Mouse (Mus musculus): ENCODE results near the gene Lmf2. TPM values are rescaled to one million over a fixed set of nuclear protein-coding genes. Genes with fewer than 3 reads are reported as not detected.
A peak's percentile ranks its signal among the peaks of the same experiment; 100 is the strongest.

Lmf2 gene
- polyA plus RNA-seq, 1 experiment from 2014 or later = 24.2 TPM

DNA sequence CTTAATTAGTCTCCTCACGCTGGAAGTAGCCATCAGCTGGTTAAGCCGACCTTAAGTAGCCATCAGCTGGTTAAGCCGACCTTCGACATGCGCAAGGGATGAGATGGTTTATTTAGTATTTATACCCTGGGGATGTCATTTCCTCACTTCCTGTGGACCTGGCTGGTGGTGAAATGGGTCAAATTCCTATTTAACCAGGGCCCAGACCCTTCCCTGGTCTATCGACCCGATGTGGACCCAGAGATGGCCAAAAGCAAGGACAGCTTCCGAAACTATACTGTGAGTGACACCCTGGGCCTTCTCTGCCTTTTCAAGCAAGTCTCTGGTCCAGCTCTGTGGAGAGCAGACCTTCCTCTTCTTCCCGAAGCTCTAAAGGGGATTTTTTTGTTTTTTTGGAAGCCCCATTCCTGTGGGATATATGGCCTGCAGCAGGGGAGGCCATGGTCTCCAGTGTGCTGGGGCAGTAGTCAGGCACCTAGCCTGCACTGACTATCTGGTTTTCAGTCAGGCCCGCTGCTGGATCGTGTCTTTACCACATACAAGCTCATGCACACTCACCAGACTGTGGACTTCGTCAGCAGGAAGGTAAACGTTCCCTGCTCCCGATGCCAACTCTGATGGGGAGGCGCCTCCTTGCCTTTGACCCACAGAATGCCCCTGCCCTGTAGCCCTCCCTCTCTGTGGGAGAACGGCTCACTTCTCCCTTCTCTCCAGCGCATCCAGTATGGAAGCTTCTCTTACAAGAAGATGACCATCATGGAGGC is 20.5 kb downstream of the Lmf2 start:
- ATAC-seq (ENCODE audit: low FRiP score) (no peak), DNase-seq (ENCODE audit: low spot score) (no peak)
- Histone ChIP-seq H3K4me2 (replicated peaks) (no peak overlapping the region), H3K4me3 (replicated peaks; ENCODE audit: low read length) (no peak overlapping the region), H3K4me1 (replicated peaks; ENCODE audit: control insufficient read depth, insufficient read depth, low read length) (no peaks in the 10 kb centered on the region), H3K36me3 (replicated peaks; ENCODE audit: control insufficient read depth, insufficient read depth) (no peaks in the 10 kb centered on the region), H3K27me3 (ENCODE audit: control insufficient read depth, insufficient read depth, low read length) (no peaks in the 10 kb centered on the region), H3K9me3 (ENCODE audit: control insufficient read depth, low read length) (no peaks in the 10 kb centered on the region), H3K27ac (no peak overlapping the region), H3K9ac (no peak overlapping the region)
- 83% methylated on average over 17 of the region's 17 CpGs for WGBS

DNA sequence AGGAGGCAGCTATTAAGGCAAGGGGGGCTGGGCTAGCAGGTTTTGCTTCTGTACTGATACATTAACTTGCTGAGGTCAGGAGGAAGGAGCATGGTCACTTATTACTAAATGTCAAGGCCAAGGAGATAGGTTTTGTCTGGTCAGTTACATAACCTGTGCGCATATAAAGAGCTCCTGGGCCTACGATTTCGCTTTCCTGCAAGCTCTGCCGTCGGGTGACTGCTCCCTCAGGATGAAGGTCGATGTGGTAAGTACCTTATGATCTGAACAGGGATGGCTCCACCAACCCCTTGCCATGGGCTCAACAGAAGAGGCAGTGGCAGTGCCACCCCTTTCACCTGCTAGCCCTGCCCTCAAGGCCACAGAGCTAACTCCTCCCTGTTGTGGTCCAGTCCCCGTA is 21.2 kb downstream of the Lmf2 start, which contains the start of gene Miox:
Gene Miox, plus strand, starts transcription at position 128 of the 400 bp plus-strand sequence.
- no peak within 1 kb of the TSS for H3K4me2 ChIP-seq (replicated peaks)
- ATAC-seq (ENCODE audit: low FRiP score) = no peak
- no peak for DNase-seq (ENCODE audit: low spot score)
- no peaks in the 10 kb centered on the region for H3K9me3 ChIP-seq (ENCODE audit: control insufficient read depth, low read length)
- H3K27me3 ChIP-seq (ENCODE audit: control insufficient read depth, insufficient read depth, low read length) = no peaks in the 10 kb centered on the region
- WGBS = 90% methylated on average over 7 of the region's 7 CpGs
- H3K9ac ChIP-seq = no peak within 1 kb of the TSS
- no peak within 1 kb of the TSS for H3K27ac ChIP-seq
- no peak within 1 kb of the TSS for H3K4me3 ChIP-seq (replicated peaks; ENCODE audit: low read length)
- H3K36me3 ChIP-seq (replicated peaks; ENCODE audit: control insufficient read depth, insufficient read depth) = no peaks in the 10 kb centered on the region
- H3K4me1 ChIP-seq (replicated peaks; ENCODE audit: control insufficient read depth, insufficient read depth, low read length) = no peaks in the 10 kb centered on the region

DNA sequence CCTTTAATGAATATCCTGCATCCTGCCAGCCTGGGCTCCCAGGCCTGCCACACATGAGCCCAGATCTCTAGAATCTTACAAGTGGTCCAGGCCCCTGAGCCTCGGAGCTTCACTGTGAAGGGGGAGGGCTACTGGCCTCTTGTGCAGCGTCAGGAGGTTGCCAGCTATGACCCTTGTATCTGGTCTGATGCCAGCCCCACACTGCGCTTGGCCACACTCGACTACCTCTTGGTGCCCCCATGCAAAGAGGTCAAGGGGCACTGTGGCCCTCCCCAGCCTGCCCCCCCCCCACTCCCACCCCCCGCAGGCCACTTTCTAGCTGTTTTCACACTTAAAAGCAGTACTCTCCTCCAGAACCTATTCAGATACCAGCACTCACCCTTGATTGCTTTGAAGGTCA is 29.0 kb downstream of the Lmf2 start:
- H3K9ac ChIP-seq = no peak overlapping the region
- peaks cover 10% of the 10 kb centered on the region for H3K27me3 ChIP-seq (ENCODE audit: control insufficient read depth, insufficient read depth, low read length)
- ATAC-seq (ENCODE audit: low FRiP score) (no peak), DNase-seq (ENCODE audit: low spot score) (no peak)
- no peaks in the 10 kb centered on the region for H3K9me3 ChIP-seq (ENCODE audit: control insufficient read depth, low read length)
- no peak overlapping the region for H3K27ac ChIP-seq
- H3K4me1 ChIP-seq (replicated peaks; ENCODE audit: control insufficient read depth, insufficient read depth, low read length) = no peaks in the 10 kb centered on the region
- WGBS = 65% methylated on average over 5 of the region's 5 CpGs
- H3K36me3 ChIP-seq (replicated peaks; ENCODE audit: control insufficient read depth, insufficient read depth) = no peaks in the 10 kb centered on the region
- H3K4me2 ChIP-seq (replicated peaks) = no peak overlapping the region
- H3K4me3 ChIP-seq (replicated peaks; ENCODE audit: low read length) = no peak overlapping the region

DNA sequence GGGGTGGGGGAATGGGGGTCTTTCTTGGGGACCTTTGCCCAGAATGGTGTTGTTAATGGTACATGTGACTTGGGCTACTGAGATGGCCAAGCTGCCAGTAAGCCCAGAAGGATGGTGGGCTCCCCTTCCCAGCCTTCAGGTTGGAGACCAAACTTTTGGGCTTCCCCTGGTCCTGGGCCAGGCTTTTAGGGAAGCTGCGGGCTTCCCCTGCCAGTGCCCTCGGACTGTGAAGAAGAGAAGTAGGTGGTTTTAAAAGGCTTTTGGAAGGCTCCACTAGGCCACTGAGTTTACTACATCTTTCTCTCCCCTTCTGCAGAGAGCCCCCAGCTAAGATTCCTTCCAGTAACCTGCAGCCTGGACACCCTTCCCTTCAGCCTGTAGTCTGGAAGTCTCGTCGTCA is 31.8 kb downstream of the Lmf2 start:
- Histone ChIP-seq H3K27ac (no peak overlapping the region), H3K4me3 (replicated peaks; ENCODE audit: low read length) (no peak overlapping the region), H3K36me3 (replicated peaks; ENCODE audit: control insufficient read depth, insufficient read depth) (no peaks in the 10 kb centered on the region), H3K27me3 (ENCODE audit: control insufficient read depth, insufficient read depth, low read length) (peaks cover 10% of the 10 kb centered on the region), H3K9ac (no peak overlapping the region), H3K4me1 (replicated peaks; ENCODE audit: control insufficient read depth, insufficient read depth, low read length) (no peaks in the 10 kb centered on the region), H3K4me2 (replicated peaks) (no peak overlapping the region), H3K9me3 (ENCODE audit: control insufficient read depth, low read length) (no peaks in the 10 kb centered on the region)
- WGBS = 83% methylated on average over 4 of the region's 4 CpGs
- DNase-seq (ENCODE audit: low spot score) = no peak
- ATAC-seq (ENCODE audit: low FRiP score) = no peak

DNA sequence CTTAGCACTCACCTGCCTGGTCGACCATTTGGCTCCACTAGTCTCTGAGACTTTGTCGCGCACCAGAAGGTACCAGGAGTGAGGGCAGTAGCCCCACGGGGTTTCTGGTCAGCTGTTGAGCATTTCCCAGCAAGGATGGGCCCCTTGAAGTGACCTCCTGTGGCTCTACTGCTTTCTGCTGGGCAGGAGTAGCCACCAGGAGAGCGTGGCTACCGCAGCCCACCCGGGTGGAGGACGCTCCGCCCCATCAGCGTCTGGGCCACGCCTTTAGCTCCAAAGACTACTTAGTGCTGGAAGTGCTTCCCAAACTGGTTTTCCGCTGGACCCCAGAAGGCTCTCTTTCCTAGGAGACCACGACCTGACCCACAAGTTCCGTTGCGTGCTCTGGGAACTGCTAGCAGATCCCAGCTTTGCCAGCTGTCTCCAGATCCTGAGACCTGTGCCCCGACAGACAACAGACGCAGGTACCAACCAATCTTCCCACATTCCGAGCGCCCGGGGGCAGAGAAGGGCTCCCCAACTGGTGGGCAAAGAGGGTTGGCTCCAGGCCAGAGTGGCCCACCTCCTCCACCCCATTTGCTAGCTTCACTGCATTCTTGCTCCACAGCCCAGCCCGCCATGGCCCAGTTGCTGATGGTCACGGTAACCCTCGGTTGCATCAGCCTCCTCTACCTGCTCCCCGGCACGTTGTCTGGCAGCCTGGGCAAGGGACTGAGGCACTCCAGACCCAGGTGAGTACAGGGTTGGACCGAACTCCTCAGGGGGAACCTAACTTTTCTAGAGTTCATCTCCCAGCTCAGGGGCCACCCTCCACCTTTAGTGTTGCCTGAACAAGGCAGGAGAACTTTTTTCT is 32.6 kb downstream of the Lmf2 start, which contains the start of gene Adm2:
Gene Adm2, plus strand, starts transcription at position 51 of the 853 bp plus-strand sequence.
- DNase-seq (ENCODE audit: low spot score) = no peak
- WGBS = 9% methylated on average over 26 of the region's 26 CpGs
- Histone ChIP-seq H3K27ac (no peak within 1 kb of the TSS), H3K27me3 (ENCODE audit: control insufficient read depth, insufficient read depth, low read length) (peaks cover 10% of the 10 kb centered on the region), H3K4me3 (replicated peaks; ENCODE audit: low read length) (no peak within 1 kb of the TSS), H3K4me2 (replicated peaks) (0 out of 2 replicates have a peak within 1 kb of the TSS, but pooled peaks have one; percentile 19), H3K36me3 (replicated peaks; ENCODE audit: control insufficient read depth, insufficient read depth) (no peaks in the 10 kb centered on the region), H3K9me3 (ENCODE audit: control insufficient read depth, low read length) (no peaks in the 10 kb centered on the region), H3K4me1 (replicated peaks; ENCODE audit: control insufficient read depth, insufficient read depth, low read length) (no peaks in the 10 kb centered on the region), H3K9ac (no peak within 1 kb of the TSS)
- no peak for ATAC-seq (ENCODE audit: low FRiP score)

DNA sequence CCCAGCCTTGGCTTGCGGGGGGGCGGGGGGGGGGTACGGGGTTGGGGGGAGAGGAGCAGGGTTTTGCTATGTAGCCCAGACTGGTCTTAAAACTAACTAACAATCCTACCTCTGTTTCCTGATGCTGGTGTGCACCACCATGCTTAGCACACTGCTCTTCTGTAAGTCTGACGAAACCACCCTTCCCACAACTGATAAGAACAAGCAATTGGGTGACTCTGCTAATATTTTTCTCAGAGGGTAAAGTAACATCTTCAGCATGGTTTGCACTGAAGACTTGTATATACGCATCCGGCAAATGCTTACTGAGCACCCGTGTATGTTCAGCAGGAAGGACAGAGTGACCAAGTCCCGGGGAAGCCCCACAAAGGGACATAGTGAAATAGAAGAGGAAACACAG is 34.2 kb downstream of the Lmf2 start:
- Histone ChIP-seq H3K4me1 (replicated peaks; ENCODE audit: control insufficient read depth, insufficient read depth, low read length) (no peaks in the 10 kb centered on the region), H3K27me3 (ENCODE audit: control insufficient read depth, insufficient read depth, low read length) (peaks cover 10% of the 10 kb centered on the region), H3K36me3 (replicated peaks; ENCODE audit: control insufficient read depth, insufficient read depth) (no peaks in the 10 kb centered on the region), H3K9me3 (ENCODE audit: control insufficient read depth, low read length) (no peaks in the 10 kb centered on the region), H3K27ac (no peak overlapping the region), H3K9ac (no peak overlapping the region), H3K4me3 (replicated peaks; ENCODE audit: low read length) (no peak overlapping the region), H3K4me2 (replicated peaks) (no peak overlapping the region)
- 82% methylated on average over 8 of the region's 8 CpGs for WGBS
- no peak for ATAC-seq (ENCODE audit: low FRiP score)
- DNase-seq (ENCODE audit: low spot score) = no peak

DNA sequence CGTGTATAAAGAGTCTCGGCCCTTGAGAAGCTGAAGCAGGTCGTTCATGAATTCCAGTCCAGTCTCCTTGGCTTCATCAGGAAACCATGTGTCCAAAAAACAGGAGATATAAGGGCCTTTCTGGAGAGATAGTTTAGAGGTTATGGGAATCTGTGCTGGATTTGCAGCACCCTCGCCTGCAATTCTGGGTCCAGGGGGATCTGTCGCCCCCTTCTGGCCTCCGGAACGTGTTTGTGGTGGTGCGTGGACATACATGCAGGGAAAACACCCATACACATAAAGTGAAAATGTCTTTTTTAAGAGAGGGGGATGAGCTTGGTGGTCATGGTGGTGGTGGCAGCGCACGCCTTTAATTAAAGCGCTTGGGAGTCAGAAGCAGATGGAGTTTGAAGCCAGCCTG is 39.3 kb downstream of the Lmf2 start:
- Histone ChIP-seq H3K4me1 (replicated peaks; ENCODE audit: control insufficient read depth, insufficient read depth, low read length) (peaks cover 25% of the 10 kb centered on the region), H3K4me3 (replicated peaks; ENCODE audit: low read length) (no peak overlapping the region), H3K27me3 (ENCODE audit: control insufficient read depth, insufficient read depth, low read length) (no peaks in the 10 kb centered on the region), H3K4me2 (replicated peaks) (no peak overlapping the region), H3K27ac (no peak overlapping the region), H3K9ac (no peak overlapping the region), H3K36me3 (replicated peaks; ENCODE audit: control insufficient read depth, insufficient read depth) (no peaks in the 10 kb centered on the region), H3K9me3 (ENCODE audit: control insufficient read depth, low read length) (no peaks in the 10 kb centered on the region)
- DNase-seq (ENCODE audit: low spot score) = no peak
- no peak for ATAC-seq (ENCODE audit: low FRiP score)
- WGBS = 68% methylated on average over 11 of the region's 11 CpGs

DNA sequence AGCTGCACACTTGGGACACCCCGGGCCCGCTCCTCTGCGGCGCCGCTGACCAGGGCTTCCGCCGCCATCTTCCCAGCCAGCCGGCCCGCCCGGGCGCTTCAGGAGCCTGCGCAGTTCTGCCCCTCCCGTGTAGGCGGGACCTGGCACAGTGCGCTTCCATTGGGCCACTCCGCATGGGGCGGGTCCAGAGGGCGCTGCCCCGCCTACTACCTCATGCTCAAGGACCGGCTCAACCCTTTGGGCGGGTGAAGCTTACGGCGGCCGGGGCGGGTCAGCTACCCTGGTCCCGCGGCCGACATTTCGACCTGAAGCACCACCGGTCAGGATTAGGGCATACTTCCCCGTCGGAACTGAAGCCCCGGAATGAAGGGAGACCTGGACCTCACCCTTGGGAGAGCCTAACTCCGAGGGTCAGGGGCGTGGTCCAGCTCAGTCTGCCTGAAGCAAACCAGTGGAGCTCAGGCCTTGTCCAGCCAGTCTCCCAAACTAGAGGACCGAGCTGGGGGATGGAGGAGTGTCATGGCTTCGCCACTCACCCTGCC is 40.2 kb downstream of the Lmf2 start, which contains the start of gene Sbf1:
Gene Sbf1, minus strand, starts transcription at position 122 of the 542 bp plus-strand sequence.
- no peaks in the 10 kb centered on the region for H3K36me3 ChIP-seq (replicated peaks; ENCODE audit: control insufficient read depth, insufficient read depth)
- peak; percentile 99 for ATAC-seq (ENCODE audit: low FRiP score)

More for the DNA sequence above, 40.2 kb downstream of the Lmf2 start, which contains the start of gene Sbf1:
- DNase-seq (ENCODE audit: low spot score) = peak; percentile 91
- under 1% methylated on average over 37 of the region's 37 CpGs for WGBS
- peak within 1 kb of the TSS; percentile 91 for H3K9ac ChIP-seq
- H3K27ac ChIP-seq = peak within 1 kb of the TSS; percentile 66
- no peaks in the 10 kb centered on the region for H3K9me3 ChIP-seq (ENCODE audit: control insufficient read depth, low read length)
- peaks cover 31% of the 10 kb centered on the region for H3K4me1 ChIP-seq (replicated peaks; ENCODE audit: control insufficient read depth, insufficient read depth, low read length)
- H3K4me2 ChIP-seq (replicated peaks) = peak within 1 kb of the TSS; percentile 80
- H3K4me3 ChIP-seq (replicated peaks; ENCODE audit: low read length) = peak within 1 kb of the TSS; percentile 99
- no peaks in the 10 kb centered on the region for H3K27me3 ChIP-seq (ENCODE audit: control insufficient read depth, insufficient read depth, low read length)
